Mouse (Mus musculus) pancreas, adult 10 weeks (tissue): ENCODE results near the gene Nelfa. TPM values are rescaled to one million over a fixed set of nuclear protein-coding genes. Genes with fewer than 3 reads are reported as not detected.

Experiments used
- polyA plus RNA-seq: library from polyadenylated mRNA; stranded (reverse); fragments of 350-450 nt; fragmentation: Illumina TruSeq; extraction: RNeasy Lipid Tissue Mini Kit (QIAGEN cat#74804); gene quantifications from one replicate; pipeline ENCODE4 v1.2.3, GENCODE M21; 2015; ENCODE audit warnings: low read depth, low replicate concordance; ENCODE audit not compliant: insufficient read depth

The Nelfa gene
- polyA plus RNA-seq: 4.5 TPM

DNA sequence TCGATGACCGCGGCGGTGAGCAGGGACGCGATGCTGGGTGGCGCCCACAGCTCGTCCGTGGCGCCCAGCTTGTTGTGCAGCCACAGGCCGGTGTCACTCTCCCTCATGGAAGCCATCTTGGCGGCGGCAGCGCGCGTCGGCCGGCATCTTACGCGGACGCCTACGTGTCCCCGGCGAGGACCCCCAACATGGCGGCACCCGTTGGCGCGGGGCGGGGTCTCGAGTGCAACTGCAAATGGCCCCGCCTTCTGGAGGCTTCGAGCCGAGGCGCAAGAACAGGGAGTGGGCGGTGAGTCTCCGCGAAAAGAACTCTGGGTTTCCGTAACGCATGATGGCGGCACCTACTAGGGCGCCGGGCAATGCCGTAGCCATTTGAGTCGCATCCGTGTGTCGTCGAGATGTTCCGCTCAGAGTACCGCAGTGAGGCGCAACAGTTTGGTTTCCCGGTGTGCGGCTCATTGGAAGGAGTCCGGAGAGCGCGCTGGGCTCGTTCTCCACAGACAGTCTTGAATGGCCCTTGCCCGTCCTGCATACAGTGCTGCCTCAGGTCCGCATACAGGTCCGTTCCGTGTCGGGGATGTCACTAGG lies at the start of gene Nelfa:
Nelfa (minus strand) TSS at position 294 of the 588 bp plus-strand sequence.

GRCm38 (mm10) chr5:33983309-33984121 lies 47.3 kb upstream of the Nelfa start, which contains the start of gene Gm1673:
TSS of gene Gm1673 (plus strand) at chr5:33983433.

Other genes with a start within 250 kb of the Nelfa start
- 16.0 TPM for gene Fgfr3, start 214.7 kb downstream of the Nelfa start, polyA plus RNA-seq
- 4.4 TPM for gene Letm1, start 153.6 kb downstream of the Nelfa start, polyA plus RNA-seq
- gene Nsd2, start 115.7 kb downstream of the Nelfa start, polyA plus RNA-seq: 9.8 TPM
- gene Gm1673, start 47.0 kb upstream of the Nelfa start, polyA plus RNA-seq: not detected
- gene Nat8l, start 59.6 kb upstream of the Nelfa start, polyA plus RNA-seq: 0.31 TPM
- not detected for gene Poln, start 233.0 kb upstream of the Nelfa start, polyA plus RNA-seq
- 2.1 TPM for gene Haus3, start 233.1 kb upstream of the Nelfa start, polyA plus RNA-seq